Mouse (Mus musculus) adipose tissue, adult 10 weeks (tissue): ENCODE data around the gene Olfr640. TPM values are rescaled to one million over a fixed set of nuclear protein-coding genes. Genes with fewer than 3 reads are reported as not detected.

Experiments used
- polyA plus RNA-seq: library from polyadenylated mRNA; stranded (reverse); fragments of 350-450 nt; fragmentation: Illumina TruSeq; extraction: RNeasy Lipid Tissue Mini Kit (QIAGEN cat#74804); gene quantifications from one replicate; pipeline ENCODE4 v1.2.3, GENCODE M21; 2014; ENCODE audit warnings: low read depth, low replicate concordance

The Olfr640 gene
- polyA plus RNA-seq = not detected

GRCm38 (mm10) chr7:104025473-104025872 is at the start of gene Olfr640:
Gene Olfr640, minus strand, starts transcription at chr7:104025573.

GRCm38 (mm10) chr7:104071769-104072168 is 46.4 kb upstream of the Olfr640 start, which contains the start of gene Olfr644:
Gene Olfr644, minus strand, starts transcription at chr7:104071869.

DNA sequence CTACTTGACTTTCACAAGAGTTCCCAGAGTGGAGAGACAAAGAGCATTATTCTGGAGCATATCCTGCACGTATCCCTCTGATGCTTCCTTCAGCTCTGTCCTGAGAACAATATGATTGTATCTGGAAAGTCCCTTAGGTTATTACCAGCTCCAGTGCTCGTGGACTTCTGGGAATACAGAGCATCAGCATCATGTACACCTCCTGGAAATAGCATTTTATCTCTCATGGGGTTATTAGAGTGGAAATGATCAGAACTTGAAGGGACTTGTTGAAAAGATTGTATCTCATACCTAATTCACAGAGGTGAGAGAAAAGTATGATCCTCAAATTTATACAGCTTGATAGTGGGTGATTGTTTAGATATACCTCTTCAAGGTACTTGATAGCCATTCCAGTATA is 36.0 kb upstream of the Olfr640 start, which contains the start of gene 4930516K23Rik:
Gene 4930516K23Rik (minus strand): TSS at position 101 of the 400 bp plus-strand sequence.

DNA sequence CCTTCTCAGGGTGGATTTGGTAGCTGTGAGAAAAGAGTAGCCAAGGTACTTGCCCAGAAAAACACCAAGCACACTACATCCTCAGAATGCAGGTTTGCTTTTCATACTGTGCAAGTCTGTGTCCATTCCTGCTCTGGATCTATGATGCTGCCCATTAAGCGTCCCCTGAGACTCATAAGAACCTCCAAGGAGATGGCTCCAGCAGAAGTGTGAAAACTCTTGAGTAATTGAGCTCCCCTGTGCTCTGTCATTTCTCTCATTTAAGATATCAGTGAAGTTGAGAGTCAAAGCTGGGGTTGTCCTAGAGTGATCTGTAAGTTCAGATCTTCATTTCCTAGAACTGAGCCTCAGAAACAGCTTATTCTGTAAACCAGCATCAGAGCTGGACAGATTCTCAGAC is 27.2 kb upstream of the Olfr640 start, which contains the start of gene Olfr642:
Gene Olfr642 (minus strand): TSS at position 101 of the 400 bp plus-strand sequence.

GRCm38 (mm10) chr7:104035145-104035544 is 9.8 kb upstream of the Olfr640 start, which contains the start of gene Olfr641:
Gene Olfr641, plus strand, starts transcription at chr7:104035445.

DNA sequence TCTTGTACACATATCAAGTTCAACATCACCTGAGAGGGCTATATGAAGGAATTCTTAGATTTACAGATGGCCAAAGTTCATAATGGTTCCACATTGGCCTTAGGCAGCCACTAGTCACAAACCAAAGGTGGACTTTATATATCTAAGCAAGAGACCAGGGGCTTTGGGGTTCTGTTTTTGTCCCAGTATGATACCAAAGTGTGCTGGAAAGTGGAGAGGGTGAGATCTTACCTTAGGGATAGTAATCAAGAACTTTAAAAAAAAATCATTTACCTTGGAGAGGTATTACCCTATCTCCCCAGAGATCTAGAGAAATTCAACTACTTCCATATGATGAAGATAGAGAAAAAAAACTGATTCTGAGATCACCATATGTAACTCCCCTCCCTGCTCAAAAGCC is 8.2 kb downstream of the Olfr640 start, which contains the start of gene Olfr639:
Gene Olfr639 (minus strand): TSS at position 101 of the 400 bp plus-strand sequence.

DNA sequence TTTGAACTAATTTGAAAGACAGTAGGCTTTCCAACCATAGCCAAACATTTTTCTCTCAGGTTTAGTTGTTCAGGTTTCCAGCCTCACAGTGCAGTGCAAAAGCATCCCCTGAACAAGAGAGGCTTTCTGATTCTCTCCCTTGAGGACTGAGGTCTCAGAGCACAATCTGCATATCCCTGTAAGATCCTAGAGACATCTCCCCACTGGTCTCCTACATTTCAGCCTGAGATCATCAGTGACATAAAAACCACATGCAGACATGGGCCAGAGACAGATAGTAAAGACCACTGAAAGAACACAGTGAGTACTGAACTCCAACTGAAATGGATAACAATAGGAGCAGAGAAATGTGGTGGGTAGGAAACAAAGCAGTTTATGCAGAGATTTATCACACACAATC is 26.9 kb downstream of the Olfr640 start, which contains the start of gene Olfr638:
Gene Olfr638 (plus strand): TSS at position 301 of the 400 bp plus-strand sequence.

DNA sequence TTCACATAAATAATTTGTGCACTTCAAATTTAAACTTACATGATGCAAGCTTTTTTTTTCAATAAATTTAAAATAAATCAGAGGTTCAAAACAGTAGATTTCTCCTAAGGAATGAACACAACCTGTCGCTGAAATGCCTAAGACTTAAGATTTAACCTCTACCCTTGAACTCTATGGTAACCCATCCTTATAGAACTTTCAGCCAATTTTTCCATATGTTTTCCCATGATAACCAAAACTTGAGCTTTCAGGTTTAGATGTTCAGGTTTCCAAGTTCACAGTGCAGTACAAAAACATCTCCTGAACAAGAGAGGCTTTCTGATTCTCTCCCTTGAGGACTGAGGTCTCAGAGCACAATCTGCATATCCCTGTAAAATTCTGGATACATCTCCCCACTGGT is 54.5 kb downstream of the Olfr640 start, which contains the start of gene Olfr635:
Gene Olfr635 (plus strand): TSS at position 301 of the 400 bp plus-strand sequence.

Other genes with a start within 250 kb of the Olfr640 start
- gene Olfr68, start 245.9 kb downstream of the Olfr640 start, polyA plus RNA-seq = not detected
- not detected for gene Olfr67, start 233.8 kb downstream of the Olfr640 start, polyA plus RNA-seq
- 353 TPM for gene Hbb-bt, start 211.6 kb downstream of the Olfr640 start, polyA plus RNA-seq
- 2,394 TPM for gene Hbb-bs, start 197.5 kb downstream of the Olfr640 start, polyA plus RNA-seq
- not detected for gene Hbb-bh2, start 185.1 kb downstream of the Olfr640 start, polyA plus RNA-seq
- not detected for gene Hbb-bh1, start 182.4 kb downstream of the Olfr640 start, polyA plus RNA-seq
- gene Hbb-y, start 172.4 kb downstream of the Olfr640 start, polyA plus RNA-seq = not detected
- not detected for gene Olfr66, start 139.3 kb downstream of the Olfr640 start, polyA plus RNA-seq
- not detected for gene Olfr64, start 131.1 kb downstream of the Olfr640 start, polyA plus RNA-seq
- not detected for gene Olfr65, start 122.1 kb downstream of the Olfr640 start, polyA plus RNA-seq
- gene Olfr631, start 96.7 kb downstream of the Olfr640 start, polyA plus RNA-seq = not detected
- not detected for gene Olfr632, start 91.2 kb downstream of the Olfr640 start, polyA plus RNA-seq
- not detected for gene Olfr633, start 81.1 kb downstream of the Olfr640 start, polyA plus RNA-seq
- gene Olfr635, start 54.4 kb downstream of the Olfr640 start, polyA plus RNA-seq = not detected
- gene Olfr638, start 26.8 kb downstream of the Olfr640 start, polyA plus RNA-seq = not detected
- not detected for gene Olfr639, start 8.3 kb downstream of the Olfr640 start, polyA plus RNA-seq
- not detected for gene Olfr641, start 9.9 kb upstream of the Olfr640 start, polyA plus RNA-seq
- not detected for gene Olfr642, start 27.1 kb upstream of the Olfr640 start, polyA plus RNA-seq
- gene 4930516K23Rik, start 35.9 kb upstream of the Olfr640 start, polyA plus RNA-seq = not detected
- gene Olfr644, start 46.3 kb upstream of the Olfr640 start, polyA plus RNA-seq = not detected
- not detected for gene Olfr645, start 59.9 kb upstream of the Olfr640 start, polyA plus RNA-seq
- gene Olfr646, start 79.3 kb upstream of the Olfr640 start, polyA plus RNA-seq = not detected
- 0.88 TPM for gene Ubqln5, start 104.3 kb upstream of the Olfr640 start, polyA plus RNA-seq
- gene Olfr643, start 111.8 kb upstream of the Olfr640 start, polyA plus RNA-seq = not detected
- gene Ubqln3, start 117.7 kb upstream of the Olfr640 start, polyA plus RNA-seq = 7.9 TPM
- gene Ubqlnl, start 125.0 kb upstream of the Olfr640 start, polyA plus RNA-seq = 6.5 TPM
- not detected for gene Olfm5, start 139.3 kb upstream of the Olfr640 start, polyA plus RNA-seq
- gene Olfr648, start 157.8 kb upstream of the Olfr640 start, polyA plus RNA-seq = not detected
- gene Olfr649, start 170.4 kb upstream of the Olfr640 start, polyA plus RNA-seq = not detected
- 1.7 TPM for gene Trim6, start 193.2 kb upstream of the Olfr640 start, polyA plus RNA-seq
- 11.9 TPM for gene Trim34a, start 218.9 kb upstream of the Olfr640 start, polyA plus RNA-seq